Mouse (Mus musculus): ENCODE data around the gene Tagln. TPM values are rescaled to one million over a fixed set of nuclear protein-coding genes. Genes with fewer than 3 reads are reported as not detected.

Tagln gene
- 100 to 1,000 TPM in 1 of 2 experiments, 10 to 100 TPM in 1; 92.8 to 152 TPM for total RNA-seq (2021)
- long read RNA-seq, experiment 1, transcript Tagln-201 (5 exons, 1,595 nt), result major isoform, 42 of 49 reads
- long read RNA-seq, experiment 1, partial matches to known transcripts, result 2 of 49 reads
- long read RNA-seq, experiment 1, other reads (novel, unspliced or antisense), result 5 of 49 reads
- long read RNA-seq, experiment 2, transcript Tagln-201 (5 exons, 1,595 nt), result major isoform, 93 of 113 reads
- long read RNA-seq, experiment 2, partial matches to known transcripts, result 4 of 113 reads
- long read RNA-seq, experiment 2, other reads (novel, unspliced or antisense), result 16 of 113 reads

DNA sequence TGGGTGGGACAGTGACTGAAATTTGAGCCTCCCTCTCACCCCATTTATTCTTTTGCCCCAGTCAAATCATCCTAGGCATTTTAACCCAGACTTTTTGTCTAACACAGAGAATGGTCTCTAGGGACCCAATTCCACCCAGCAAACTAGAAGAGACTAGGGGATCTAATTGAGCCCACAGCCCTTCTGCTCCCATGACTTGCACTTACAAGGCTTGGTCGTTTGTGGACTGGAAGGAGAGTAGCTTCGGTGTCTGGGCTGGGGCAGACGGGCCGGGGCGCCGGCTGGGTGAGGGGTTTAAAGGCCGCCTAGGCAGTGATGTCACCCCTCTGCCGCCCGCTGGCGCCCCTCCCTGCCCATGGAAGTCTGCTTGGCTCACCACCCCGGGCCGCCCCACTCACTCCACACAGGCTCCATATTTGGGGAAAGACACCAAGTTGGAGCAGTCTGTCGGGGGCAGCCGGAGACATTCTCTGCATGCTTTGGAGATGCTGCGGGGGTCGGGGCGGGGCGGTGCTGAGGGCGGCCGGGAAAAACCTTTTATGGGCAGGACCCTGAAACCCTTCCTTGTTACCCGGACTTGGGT, at the start of gene Tagln:
TSS of gene Tagln (minus strand) at position 431 of the 583 bp plus-strand sequence.
- DNase-seq (ENCODE audit: low spot score in 2 of 2), result no peak

DNA sequence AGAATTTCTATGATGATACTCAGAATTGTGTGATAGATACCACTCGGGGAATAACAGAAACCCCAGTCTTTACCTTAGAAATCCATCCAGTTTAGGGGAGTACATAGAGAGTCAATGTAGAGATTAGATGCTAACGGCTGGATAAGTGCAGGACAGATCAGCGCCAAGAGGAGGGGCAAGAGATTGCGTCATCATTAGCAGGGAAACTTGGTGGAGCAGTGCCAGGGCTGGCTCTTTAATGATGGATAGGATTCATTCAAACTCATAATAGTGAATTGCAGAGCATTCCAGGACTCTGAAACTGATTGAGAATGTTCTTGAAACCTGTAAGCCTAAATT, 49.3 kb upstream of the Tagln start:
- peak; percentile 58 to 65 for DNase-seq (ENCODE audit: low spot score in 2 of 2)

DNA sequence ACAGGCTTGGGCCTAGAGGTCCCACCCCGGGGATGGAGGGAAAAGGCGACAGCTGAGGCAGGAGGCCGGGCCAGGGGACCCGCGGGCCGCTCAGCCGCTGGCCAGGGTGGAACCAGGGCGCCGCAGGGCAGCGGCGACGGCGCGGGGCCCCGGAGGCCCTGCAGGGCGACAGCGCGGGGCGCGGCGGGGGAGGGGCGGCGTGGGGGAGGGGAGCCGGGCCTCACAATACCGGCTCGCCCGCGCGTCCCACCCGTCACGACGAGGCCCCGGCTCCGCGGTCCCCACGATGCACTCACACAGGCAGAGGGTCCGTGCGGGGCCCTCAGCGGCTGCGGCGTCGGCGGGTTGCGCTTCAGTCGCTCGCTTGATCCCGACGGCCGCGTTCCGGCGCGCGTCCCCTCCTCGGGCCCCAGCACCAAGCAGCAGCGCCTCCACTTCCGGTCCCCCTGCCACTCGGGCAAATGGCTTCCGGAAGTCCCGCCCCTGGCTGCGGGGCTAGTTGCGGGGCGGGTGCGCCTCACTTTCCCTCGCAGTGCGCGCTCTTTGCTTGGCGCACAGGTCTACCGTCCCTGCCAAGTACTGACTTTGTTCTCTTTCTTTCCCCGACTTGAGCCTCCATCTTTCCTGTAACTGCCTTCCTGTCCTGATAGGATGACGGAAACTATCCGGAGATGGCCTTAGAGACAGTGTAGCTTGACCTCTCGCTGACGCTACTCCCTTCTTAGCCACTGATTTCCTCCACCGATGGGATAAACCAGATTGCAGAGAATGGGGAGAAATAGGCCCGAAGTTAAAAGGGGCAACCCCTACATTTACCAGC, 48.8 kb upstream of the Tagln start:
- DNase-seq (ENCODE audit: low spot score in 2 of 2), result peak; percentile 90 to 91

DNA sequence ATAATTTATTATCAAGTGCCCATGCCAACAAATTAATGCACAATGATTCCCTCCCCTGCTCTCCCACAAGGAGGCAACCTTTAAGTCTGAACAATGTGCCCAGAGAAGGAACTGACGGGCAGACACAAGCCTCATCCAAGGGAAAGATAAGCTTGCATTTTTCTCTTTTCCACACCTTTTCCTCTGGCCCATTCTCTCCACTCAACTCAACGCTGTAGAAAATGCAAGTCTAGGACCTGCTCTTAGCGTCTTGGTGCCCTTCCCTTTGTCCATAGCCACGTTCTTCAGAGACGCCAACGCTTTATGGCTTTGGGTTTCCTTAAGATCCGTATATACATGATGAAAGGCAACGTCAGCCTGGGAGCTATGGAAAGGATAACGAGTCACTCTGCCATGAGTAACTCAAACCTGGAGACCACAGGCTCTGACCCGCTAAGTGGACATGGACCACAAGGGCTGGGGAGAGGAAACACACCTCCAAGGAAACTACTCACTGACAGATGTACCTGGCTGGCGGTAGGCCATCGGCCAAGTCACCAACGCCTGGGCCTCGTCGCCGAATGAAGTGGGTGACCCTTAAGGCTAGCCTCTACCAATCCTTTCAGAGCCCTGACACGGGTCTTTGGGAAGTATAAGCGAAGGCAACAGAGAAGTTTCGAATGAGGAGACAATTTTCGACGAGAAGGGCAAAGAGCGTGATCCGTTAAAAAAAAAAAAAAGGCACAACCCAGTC, 48.0 kb upstream of the Tagln start:
- DNase-seq (ENCODE audit: low spot score in 2 of 2), result peak in 1 of 2 experiments; percentile 30

DNA sequence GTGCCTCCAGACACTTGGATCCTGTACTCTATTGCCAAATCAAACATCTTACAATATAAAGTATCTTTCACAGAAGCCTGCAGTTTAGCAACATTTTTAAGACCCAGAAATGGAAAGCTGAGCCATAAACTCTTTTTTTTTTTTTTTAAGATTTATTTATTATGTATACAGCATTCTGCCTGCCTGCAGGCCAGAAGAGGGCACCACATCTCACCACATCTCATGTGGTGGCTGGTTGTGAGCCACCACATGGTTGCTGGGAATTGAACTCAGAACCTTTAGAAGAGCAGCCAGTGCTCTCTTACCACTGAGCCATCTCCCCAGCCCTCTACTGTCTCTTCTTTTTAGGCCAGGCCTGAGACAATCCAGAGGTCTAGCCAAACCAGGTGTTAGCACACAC, 45.5 kb upstream of the Tagln start:
- no peak for DNase-seq (ENCODE audit: low spot score in 2 of 2)

DNA sequence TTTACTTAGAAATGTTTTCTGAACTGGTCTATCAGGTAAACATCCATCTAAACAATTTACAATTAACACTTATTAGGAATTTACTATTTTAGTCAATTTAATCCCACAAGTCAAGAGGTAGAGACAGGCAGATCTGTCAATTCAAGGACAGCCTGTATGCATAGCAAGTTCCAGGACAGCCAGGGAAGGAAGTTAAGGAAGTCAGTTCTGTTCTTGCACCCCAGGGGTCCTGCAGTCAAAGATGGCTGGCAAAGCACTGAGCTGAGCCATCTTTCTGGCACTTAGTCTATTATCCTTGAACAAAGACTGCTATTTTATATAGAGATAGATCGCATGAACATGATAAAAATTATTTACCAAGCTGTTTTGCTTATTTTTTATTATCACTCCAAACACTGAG, 44.8 kb upstream of the Tagln start:
- DNase-seq (ENCODE audit: low spot score in 2 of 2), result no peak

DNA sequence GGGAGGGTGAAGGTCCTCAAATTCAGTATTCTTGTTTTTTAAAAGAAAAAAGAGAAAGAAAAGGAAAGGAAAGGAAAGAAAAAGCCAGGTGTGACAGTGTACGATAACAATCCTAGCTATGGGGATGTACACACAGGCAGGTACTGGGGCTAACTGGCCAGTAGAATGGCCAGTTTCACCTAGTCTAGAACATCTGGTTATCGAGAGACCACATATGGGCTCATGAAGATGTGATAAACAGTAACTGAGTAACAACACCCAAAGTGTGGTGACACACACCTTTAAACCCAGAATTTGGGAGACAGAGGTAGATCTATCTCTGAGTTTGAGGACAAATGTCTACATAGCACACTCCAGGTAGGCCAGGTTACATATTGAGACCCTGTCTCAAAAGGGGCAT, 43.9 kb upstream of the Tagln start:
- DNase-seq (ENCODE audit: low spot score in 2 of 2), result no peak

DNA sequence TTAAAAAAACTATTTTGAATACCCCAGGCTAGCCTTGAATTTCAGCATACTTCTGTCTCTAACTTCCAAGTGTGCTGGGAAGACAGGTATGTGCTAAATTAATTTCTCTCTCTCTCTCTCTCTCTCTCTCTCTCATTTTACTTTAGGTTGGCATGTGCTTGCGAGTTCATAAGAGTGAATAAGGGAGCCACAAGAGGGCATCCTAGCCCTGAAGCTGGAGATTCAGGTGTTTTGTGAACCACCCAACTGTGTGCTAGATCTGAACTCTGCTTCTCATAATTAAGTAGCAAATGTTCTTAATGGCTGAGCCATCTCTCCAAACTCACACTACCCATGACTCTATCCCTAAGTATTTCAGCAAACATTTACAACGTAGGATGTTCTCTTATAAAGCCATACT, 41.0 kb upstream of the Tagln start:
- no peak for DNase-seq (ENCODE audit: low spot score in 2 of 2)

DNA sequence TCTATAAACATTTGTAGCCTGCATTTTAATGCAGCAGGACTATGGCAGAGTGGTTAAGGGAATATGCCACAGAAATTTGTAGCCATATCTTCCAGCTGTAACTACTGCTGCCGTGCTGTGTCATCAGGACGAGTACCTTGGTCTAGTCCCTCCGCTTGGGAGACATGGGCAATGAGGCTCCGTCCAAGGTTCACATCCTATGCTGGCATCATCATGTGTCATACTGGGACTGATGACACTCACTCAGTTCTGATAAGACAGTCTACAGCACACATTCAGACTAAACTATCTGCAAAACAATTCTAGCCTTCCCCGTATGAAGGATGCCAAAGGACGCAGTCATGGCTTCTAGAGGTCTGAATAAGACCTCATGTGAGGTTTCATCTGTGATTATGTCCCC, 27.7 kb upstream of the Tagln start:
- no peak for DNase-seq (ENCODE audit: low spot score in 2 of 2)

DNA sequence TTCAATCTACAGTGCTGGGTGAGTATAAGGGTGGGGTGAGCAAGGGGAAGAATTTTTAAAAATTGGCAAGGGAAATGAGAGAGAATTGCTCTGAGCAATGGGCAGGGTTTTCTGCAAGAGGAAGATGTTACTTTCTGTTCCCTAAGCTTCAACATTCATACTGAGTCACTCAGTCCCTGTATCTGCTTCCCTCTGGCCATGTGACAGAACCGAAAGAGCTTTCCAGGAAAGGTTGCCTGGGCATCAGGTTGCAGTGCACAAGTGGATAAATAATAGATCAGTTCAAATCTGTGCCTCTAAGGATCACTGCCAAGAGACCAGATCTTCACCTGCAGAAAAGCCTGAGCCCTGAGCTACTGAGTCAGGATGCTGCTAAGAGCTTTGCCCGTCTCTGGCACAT, 26.0 kb upstream of the Tagln start:
- DNase-seq (ENCODE audit: low spot score in 2 of 2), result no peak

DNA sequence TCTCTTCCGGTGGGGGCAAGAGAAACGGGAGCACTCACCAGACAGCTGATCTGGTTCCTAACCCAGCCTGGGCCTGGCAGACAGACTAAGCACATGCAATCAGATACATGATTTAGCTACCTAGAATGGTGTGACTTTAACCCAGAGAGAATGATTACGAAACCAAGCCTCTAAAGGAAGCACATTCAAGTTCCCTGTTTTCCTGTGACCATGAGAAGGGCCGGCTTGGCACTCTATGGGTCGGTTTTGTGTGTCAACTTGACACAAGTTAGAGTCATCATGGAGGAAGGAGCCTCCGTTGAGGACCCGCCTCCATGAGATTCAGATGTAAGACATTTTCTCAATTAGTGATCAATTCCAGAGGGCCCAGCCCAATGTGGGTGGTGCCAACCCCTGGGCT, 23.8 kb upstream of the Tagln start:
- no peak for DNase-seq (ENCODE audit: low spot score in 2 of 2)

DNA sequence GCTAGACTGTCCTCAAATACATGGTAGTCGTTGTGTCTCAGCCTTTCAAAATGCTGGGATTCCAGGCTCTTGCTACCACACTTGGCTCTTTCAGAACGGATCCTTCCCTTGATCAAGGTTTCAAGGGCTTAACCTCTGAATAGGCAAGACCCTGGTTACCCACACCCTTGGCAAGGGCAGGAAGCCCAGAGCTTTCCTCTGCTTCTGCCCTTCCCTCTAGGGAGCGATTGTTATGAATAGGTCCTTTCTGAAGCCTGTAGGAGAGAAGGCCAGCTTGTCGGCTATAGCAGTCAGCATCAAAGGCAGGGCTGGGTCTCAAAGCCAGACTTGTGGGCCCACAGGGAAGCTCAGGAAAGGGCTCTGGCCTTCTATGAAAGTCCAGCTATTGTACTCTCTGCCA, 23.0 kb upstream of the Tagln start:
- no peak for DNase-seq (ENCODE audit: low spot score in 2 of 2)

DNA sequence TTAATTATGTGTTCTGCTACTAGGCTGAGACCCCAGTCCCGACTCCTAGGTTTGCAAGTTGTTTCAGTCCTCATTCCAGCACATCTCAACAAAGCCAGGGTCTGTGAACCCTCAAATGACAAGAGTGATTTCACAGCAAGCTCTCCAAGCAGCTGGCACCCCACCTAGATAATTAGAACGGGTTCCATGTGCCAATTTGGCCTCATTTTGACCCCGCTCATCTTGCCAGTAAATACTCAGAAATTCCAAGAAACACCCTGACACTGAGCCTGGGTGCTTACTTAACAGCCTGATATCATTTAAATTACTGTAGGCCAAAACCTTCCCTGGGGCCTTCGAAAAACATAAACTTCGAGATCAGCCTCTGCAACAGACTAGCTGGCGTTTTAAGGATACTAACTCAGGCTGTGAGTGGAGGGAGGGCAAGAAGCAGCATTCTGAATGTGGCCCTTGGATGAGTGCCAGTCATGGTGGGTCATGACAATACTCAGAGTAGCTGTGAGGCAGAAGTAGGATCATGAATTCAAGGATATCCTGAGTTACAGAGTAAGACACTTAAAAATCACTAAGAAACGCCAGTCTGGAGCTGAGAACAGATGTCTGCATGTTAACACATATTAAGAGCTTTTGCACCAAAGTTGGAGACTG, 22.3 kb upstream of the Tagln start:
- peak in 1 of 2 experiments; percentile 39 for DNase-seq (ENCODE audit: low spot score in 2 of 2)

DNA sequence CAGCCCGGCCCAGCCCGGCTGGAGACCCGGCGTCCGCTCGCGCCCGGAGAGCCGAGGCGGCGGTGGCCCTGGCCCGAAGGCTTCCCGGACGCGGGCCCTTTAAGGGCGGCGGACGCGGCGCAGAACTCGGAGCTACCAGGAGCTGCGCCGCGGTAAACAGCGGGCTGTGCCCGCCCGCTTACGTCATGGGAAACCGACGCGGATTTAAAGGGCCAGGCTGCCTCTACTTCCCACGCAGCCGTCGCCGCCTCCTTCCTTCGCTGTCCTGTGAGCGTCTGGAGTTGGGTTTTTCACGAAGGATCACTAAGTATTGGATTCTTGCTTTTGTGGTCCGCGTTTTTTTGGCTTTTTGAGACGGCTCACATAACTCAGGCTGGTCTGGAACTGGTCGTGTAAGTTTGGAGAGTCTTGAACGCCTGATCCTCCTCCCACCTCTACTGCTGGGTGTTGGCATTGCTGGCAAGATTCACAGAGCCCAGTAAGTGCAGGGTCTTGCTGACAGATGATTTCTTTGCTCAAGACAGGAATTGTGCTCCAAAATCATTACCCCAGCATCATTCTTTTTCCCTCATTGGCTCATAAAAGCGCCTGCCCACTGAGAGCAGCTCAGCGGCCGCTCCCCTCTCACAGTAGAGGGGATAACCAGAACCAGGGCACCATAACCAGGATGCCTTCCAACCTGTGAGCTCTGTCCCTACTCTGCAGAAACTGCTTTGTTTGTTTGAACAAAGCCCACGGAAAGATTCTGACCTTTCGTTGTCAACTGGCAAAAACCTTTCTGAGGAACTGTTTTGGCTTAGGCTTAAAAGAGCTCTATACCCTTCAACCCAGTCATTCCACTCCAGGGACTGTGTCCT, 19.5 kb upstream of the Tagln start, which contains the start of gene Sidt2:
TSS of gene Sidt2 (minus strand) at position 152 of the 857 bp plus-strand sequence.
- DNase-seq (ENCODE audit: low spot score in 2 of 2), result peak; percentile 85 to 86

DNA sequence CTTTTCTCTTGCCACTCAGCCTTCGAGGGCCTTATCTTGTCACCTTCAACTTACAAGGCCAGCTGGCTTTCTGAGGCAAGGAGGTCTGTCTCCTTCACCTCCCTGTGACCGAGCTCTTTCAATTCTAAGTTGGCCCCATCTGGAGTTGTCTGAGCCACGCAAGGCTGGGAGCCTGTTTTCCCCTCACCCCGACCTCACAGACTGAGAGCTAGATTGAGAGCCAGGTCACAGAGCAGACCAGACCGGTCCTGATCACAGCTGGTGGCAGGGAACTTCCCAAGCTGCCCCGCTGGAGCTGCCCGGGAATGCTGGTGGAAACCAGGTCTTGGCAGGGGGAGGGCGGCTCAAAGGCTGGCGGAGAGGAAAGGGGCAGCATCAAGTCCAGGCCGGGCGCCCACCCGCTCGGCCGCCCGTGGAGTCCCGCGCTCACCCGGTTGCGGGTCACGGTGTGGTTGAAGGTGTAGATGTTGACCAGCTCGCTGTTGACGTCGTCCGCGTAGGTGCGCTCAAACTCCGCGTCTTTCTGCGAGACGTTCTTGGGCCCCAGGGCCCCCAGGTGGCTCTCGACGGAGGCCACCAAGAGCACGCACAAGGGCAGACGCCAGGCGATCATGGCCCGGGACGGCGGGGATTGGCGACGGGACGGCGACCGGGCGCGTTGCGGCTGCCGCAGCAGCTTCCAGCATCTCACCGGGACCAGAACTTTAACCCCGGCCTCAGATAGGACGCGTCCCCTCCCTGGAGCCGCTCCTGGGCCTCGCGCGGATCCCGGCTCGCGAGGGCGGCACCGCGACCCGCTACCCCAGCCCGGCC, 18.6 kb upstream of the Tagln start:
- peak; percentile 51 to 64 for DNase-seq (ENCODE audit: low spot score in 2 of 2)

DNA sequence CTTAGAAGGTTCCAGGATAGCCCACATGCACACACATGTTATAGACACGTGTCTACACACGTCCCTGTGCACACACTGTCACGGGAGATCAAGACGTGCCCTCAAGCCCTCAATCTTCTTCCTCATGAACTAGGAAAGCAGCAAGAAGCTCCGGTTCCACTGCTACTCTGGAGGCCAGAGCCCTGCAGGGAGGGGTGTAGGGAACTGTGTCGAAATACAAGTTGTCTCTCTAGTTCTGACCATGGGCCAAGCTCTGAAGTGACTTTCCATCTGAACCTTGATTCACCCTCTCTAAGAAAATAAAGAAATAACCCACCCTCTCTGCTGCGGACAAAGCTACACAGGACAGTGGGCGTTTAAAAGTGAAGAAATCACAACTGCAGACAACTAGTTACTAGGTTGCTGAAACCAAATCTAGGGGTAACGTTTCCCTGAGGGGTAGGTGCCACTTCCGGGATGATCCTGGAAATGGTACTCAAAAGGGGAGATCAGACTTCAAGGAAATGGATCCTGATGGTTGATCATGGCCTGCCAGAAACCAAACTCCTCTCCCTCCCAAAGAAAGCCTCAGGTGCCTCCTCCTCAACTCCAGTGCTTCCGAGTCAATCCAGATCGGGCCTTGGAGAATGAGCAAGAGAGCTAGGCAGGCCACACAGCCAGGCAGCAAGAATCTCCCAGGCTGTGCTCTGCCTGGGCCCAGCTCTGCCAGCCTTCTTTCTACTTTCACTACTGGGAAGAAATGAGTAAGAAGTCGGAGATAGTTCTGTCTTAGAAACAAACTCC, 17.8 kb upstream of the Tagln start:
- no peak for DNase-seq (ENCODE audit: low spot score in 2 of 2)

DNA sequence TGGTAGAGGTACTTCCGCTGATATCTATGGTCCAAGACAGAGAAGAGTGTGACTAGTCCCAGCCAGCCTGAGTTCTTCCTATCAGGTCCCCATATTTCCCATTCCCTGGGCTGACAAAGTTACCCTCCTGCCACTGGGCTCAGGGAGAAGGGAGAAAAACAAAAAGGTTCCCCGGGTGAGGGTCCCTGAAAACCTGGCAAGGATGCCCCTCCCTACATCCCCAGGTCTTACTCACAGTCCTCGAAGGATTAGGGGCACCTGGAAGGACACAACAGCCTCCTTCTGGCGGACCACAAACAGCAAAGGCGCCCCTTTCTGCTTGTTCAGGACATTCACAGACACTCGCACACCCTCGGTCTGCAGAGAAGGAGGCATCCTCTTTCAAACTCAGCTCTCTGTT, 17.0 kb upstream of the Tagln start:
- no peak for DNase-seq (ENCODE audit: low spot score in 2 of 2)

DNA sequence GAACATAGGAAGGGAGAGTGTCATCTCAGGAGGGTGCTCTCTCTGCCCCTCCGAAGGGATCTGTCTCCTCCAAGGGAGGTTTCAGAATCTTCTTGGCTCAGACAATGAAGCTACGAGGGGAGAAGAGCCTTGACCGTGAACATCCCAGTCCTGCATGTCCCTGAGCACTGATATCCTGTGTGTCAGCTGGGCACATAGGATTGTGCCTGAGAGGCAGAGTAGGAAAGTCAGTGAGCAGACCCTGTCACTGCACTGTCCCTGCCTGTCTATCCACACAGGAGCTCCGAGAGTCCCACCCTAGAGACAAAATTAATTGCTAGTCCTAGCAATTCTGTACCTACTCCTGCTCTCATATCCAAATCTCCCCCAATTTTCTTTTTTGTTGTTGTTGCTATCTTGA, 16.2 kb upstream of the Tagln start:
- no peak for DNase-seq (ENCODE audit: low spot score in 2 of 2)

DNA sequence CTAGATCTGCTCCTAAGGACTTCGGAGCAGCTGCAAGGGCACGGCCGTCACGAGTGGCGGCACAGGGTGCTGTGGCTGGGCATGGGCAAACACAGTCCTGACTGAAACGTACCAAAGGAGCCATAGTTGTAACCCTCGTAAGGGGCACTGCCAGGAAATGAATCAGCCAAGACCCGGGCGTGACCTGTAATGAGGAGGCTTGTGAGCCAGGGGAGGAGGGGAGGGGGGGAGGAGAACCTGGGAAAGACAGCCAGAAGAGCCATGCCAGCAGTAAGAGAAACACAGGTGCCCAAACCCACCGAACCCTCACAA, 11.0 kb upstream of the Tagln start:
- no peak for DNase-seq (ENCODE audit: low spot score in 2 of 2)

Data from adrenal gland, adult 18-20 months (tissue).